Mouse (Mus musculus) lung, embryonic 14.5 days (tissue): ENCODE results near the gene Usp5. TPM values are rescaled to one million over a fixed set of nuclear protein-coding genes. Genes with fewer than 3 reads are reported as not detected.
A peak's percentile ranks its signal among the peaks of the same experiment; 100 is the strongest.

Experiments used
- ATAC-seq: fragments of 200-750 bp; cut with Nextera tagmentation; 2 replicates; pipeline ENCODE4 v1.8.0; 2017; ENCODE audit warnings: mild to moderate bottlenecking, moderate TSS enrichment, moderate library complexity; ENCODE audit not compliant: insufficient read depth
- DNase-seq: peaks from one replicate; pipeline ENCODE4 v3.0.0-alpha.2; 2015
- H3K27ac ChIP-seq: fragments of 300-500 bp; sonication (generic); 2 replicates; pipeline ENCODE4 v1.5.1; 2014; ENCODE audit warnings: low read depth, mild to moderate bottlenecking, moderate library complexity
- H3K27me3 ChIP-seq: fragments of 300-500 bp; sonication (generic); 2 replicates; pipeline ENCODE4 v1.6.1; 2014; ENCODE audit warnings: low read length, control low read depth; ENCODE audit not compliant: insufficient read depth
- H3K36me3 ChIP-seq: fragments of 300-500 bp; sonication (generic); 2 replicates; pipeline ENCODE4 v1.6.1; 2014; ENCODE audit warnings: control low read depth; ENCODE audit not compliant: insufficient read depth
- H3K4me1 ChIP-seq: fragments of 300-500 bp; sonication (generic); 2 replicates; pipeline ENCODE4 v1.6.1; 2014; ENCODE audit warnings: antibody characterized with exemption, control low read depth; ENCODE audit not compliant: insufficient read depth
- H3K4me2 ChIP-seq: fragments of 300-500 bp; sonication (generic); 2 replicates; pipeline ENCODE4 v1.6.1; 2014; ENCODE audit warnings: mild to moderate bottlenecking
- H3K4me3 ChIP-seq: fragments of 300-500 bp; sonication (generic); 2 replicates; pipeline ENCODE4 v1.5.1; 2014; ENCODE audit warnings: low read depth, low read length
- H3K9ac ChIP-seq: fragments of 300-500 bp; sonication (generic); 2 replicates; pipeline ENCODE4 v1.6.1; 2014
- H3K9me3 ChIP-seq: fragments of 300-500 bp; sonication (generic); 2 replicates; pipeline ENCODE4 v1.6.1; 2016; ENCODE audit warnings: low read depth, low read length, control low read depth
- CTCF ChIP-seq: IDR thresholded peaks from 2 replicates; pipeline ENCODE4 v1.5.1; 2016; ENCODE audit warnings: antibody characterized with exemption, low read depth
- WGBS: fragments of 180-500 bp; shearing (Covaris S2); extraction: QIAGEN DNeasy Blood & Tissue Kit; methylation state at CpG from one replicate; pipeline ENCODE4 v1.1.7; 2014; 5-methylcytosine and 5-hydroxymethylcytosine counted together
- polyA plus RNA-seq: library from polyadenylated mRNA; unstranded; fragments of >200 nt; fragmentation: Nextera tagmentation; extraction: Ambion mirVana; gene quantifications from 2 replicates; pipeline ENCODE4 v1.2.1, GENCODE M21; 2014

The Usp5 gene
- polyA plus RNA-seq, 1 experiment from 2014 or later, result 143 TPM

DNA sequence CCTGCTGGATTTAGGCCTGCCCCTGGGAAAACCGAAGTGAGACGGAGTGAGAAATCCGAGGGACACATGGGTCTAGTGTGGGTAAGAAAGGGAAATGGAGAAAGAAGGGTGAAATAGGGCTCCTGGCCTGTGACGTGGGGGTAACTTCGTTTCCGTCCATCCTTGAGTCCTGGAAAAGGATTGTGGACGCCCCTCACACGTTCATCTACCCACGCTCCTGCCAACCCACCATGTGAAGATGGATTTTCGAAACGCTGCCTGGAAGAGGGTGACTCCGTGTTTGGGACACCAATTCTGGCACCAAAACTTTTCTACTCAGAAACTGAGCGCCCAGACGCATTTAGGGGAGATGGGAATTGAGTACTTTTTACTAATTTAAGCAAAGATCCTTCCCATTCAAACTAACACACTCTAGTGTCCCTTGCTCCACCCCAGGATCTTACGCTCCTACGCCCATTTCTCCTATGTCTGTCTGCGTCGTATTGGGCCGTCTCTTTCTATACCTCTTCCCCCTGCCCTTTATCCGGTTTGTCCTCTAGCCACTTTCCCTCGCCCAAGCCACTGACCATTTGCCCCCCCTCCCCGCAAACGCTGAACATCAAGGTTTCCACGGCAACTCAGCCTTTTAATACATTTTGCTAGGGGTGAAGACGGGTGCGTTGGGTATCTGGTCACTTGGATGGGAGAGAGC is 28.7 kb upstream of the Usp5 start:
- TF ChIP-seq CTCF, result no peak
- DNase-seq (peak; percentile 19), ATAC-seq (0 out of 2 replicates have a peak, but pooled peaks have one; percentile 1)
- peak overlapping the region; percentile 92 for H3K9ac ChIP-seq
- peaks cover 12% of the 10 kb centered on the region for H3K36me3 ChIP-seq
- 19% methylated on average over 26 of the region's 26 CpGs for WGBS
- H3K4me1 ChIP-seq, result 0 out of 2 replicates have a peak, but pooled peaks cover 9% of the 10 kb centered on the region
- H3K4me3 ChIP-seq, result peak overlapping the region; percentile 77
- H3K4me2 ChIP-seq, result peak overlapping the region; percentile 87
- peaks cover 19% of the 10 kb centered on the region; the same call in 1 of the 2 replicates for H3K27me3 ChIP-seq
- peak overlapping the region; percentile 97 for H3K27ac ChIP-seq
- H3K9me3 ChIP-seq, result no peaks in the 10 kb centered on the region

DNA sequence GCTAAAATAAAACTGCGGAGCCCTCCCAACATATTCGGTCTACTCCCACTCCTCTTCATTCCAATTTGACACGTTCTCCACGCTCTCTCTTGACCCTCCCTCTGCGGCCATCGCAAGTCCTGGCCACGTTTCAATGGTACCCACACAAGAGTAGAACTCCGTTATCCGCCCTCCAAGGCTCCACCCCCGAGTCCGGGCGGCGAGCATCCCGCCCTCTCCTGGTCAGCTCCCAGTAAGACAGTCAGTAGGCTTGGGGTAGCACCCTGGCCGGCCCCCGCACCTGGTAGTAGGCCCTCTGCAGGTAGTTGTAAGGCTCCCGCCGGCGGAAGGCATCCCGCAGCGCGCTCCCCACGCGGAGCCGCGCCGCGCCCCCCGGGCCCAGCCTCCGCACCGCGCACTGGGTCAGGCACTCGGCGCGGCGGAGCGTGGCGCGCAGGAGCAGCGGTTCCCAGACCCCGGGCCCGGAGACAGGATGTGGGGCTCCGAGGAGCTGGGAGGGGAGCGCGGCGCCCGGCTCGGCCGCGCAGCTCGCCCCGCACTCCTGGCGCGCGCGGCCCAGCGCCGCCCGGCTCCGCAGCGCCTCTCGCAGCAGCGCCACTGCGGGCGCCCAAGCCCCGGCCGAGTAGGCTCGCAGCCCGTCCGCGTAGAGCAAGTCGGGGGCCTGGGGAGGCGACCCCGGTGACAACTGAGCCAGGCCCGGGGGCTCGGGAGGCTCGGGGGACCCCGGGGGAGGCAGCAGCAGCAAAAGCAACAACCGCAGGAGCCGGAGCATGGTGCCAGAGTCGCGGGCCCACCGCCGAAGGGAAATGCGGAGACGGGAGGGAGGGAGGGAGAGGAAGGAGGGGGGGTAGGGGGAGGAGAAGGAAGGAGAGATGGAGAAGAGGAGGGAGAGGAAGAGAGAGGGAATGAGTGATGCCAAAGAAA is 27.9 kb upstream of the Usp5 start, which contains the start of gene P3h3:
Gene P3h3 (minus strand): TSS at position 837 of the 924 bp plus-strand sequence.
- Histone ChIP-seq H3K4me1 (0 out of 2 replicates have a peak, but pooled peaks cover 9% of the 10 kb centered on the region), H3K27ac (peak within 1 kb of the TSS; percentile 97), H3K4me3 (peak within 1 kb of the TSS; percentile 77), H3K9me3 (no peaks in the 10 kb centered on the region), H3K4me2 (peak within 1 kb of the TSS; percentile 87), H3K9ac (peak within 1 kb of the TSS; percentile 92), H3K36me3 (peaks cover 16% of the 10 kb centered on the region), H3K27me3 (peaks cover 13% of the 10 kb centered on the region; the same call in 1 of the 2 replicates)
- ATAC-seq, result peak; percentile 86
- DNase-seq, result peak; percentile 93
- WGBS, result under 1% methylated on average over 82 of the region's 86 CpGs
- TF ChIP-seq CTCF, result peak; percentile 78

DNA sequence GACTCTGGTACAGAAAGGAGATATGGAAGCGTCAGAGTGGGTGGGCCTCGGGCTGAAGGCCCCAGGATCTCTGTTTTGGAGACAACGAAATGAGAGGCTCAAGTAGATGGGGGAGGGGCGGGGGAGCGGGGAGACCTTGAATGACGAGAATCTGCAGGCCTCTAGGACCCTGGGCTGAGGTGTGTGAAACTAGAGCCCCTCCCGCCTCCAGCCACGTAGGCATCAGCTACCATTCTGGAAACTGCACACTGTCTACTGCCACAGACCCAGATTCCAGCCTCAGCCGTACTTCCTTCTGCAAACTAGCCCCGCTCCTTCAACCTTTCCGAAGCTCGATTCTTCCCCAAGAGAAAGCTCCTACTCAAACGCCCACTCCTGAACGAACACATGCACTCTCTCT is 27.0 kb upstream of the Usp5 start:
- H3K9ac ChIP-seq, result peak overlapping the region; percentile 92
- 9% methylated on average over 14 of the region's 14 CpGs for WGBS
- DNase-seq (peak; percentile 56), ATAC-seq (peak; percentile 57)
- H3K4me3 ChIP-seq, result peak overlapping the region; percentile 77
- 0 out of 2 replicates have a peak, but pooled peaks cover 9% of the 10 kb centered on the region for H3K4me1 ChIP-seq
- H3K27ac ChIP-seq, result peak overlapping the region; percentile 67; the same call in 1 of the 2 replicates
- peaks cover 19% of the 10 kb centered on the region for H3K36me3 ChIP-seq
- H3K9me3 ChIP-seq, result no peaks in the 10 kb centered on the region
- peak overlapping the region; percentile 87 for H3K4me2 ChIP-seq
- H3K27me3 ChIP-seq, result peaks cover 13% of the 10 kb centered on the region; the same call in 1 of the 2 replicates
- no peak for TF ChIP-seq CTCF

DNA sequence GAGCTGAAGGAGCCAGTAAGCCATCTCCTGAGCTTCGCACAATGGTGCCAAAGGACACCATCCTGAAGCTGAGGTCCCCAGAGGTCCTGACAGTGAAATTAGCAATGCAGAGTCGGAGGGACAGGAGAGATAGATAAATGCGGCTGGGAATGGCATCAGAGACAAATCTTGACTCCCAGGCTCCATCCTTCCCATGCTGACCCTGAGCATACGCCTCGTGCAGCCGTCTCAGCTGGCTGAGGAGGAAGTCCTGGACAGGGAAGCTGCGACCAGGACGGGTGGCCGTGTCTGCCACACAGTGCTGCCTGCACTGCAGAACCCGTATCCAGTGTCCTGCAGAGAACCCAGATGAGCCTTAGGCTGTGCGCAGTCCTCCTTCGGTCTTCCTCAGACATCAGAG is 25.4 kb upstream of the Usp5 start:
- Histone ChIP-seq H3K4me2 (no peak overlapping the region), H3K9ac (no peak overlapping the region), H3K4me1 (0 out of 2 replicates have a peak, but pooled peaks cover 6% of the 10 kb centered on the region), H3K9me3 (no peaks in the 10 kb centered on the region), H3K27ac (no peak overlapping the region), H3K27me3 (peaks cover 13% of the 10 kb centered on the region; the same call in 1 of the 2 replicates), H3K4me3 (no peak overlapping the region), H3K36me3 (peaks cover 26% of the 10 kb centered on the region)
- WGBS, result 61% methylated on average over 12 of the region's 12 CpGs
- TF ChIP-seq CTCF, result no peak
- ATAC-seq (no peak), DNase-seq (no peak)

DNA sequence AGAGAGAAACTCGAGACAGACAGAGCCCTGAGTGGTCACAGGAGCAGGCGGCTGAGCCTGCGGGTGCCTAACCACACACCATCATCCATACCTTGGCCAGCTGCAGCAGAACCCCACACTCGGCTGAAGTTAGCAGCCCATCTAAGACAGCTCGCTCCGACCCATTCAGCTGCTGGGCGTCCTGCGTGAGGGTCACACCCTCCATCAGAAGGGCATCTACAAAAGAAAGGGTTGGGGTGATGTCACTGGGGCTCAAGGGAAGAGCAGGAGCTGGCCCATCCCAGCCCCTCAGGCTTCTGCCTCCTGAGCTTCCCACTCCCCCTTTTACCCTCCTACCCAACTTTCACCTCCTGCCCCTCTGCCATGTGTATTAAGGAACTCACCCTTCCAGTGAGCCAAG is 21.3 kb upstream of the Usp5 start:
- Histone ChIP-seq H3K36me3 (peaks cover 35% of the 10 kb centered on the region), H3K27ac (no peak overlapping the region), H3K4me1 (no peaks in the 10 kb centered on the region), H3K4me3 (no peak overlapping the region), H3K4me2 (no peak overlapping the region), H3K9me3 (no peaks in the 10 kb centered on the region), H3K27me3 (no peaks in the 10 kb centered on the region), H3K9ac (no peak overlapping the region)
- TF ChIP-seq CTCF, result no peak
- no peak for DNase-seq
- WGBS, result 44% methylated on average over 8 of the region's 8 CpGs
- no peak for ATAC-seq

DNA sequence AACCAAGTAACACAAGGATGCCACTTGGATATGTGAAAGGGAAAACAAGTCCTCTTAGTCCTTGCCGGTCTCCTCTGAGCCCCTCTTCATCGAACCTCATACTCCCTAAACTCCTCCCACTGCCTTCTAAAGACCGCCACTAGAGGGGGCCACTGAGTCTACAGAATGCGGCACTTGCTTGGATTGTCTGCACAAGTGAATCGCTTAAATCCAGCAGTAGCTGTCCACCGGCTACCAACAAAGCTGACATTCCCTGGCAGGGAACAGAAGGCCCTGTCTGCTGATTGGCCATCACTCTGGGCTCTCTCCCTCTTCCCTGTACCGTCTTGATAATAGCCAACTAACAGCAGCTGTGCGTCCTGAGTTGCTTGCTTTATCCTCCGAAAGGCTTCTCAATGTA is 18.0 kb upstream of the Usp5 start:
- no peak overlapping the region for H3K4me2 ChIP-seq
- peaks cover 24% of the 10 kb centered on the region; the same call in 1 of the 2 replicates for H3K36me3 ChIP-seq
- no peaks in the 10 kb centered on the region for H3K4me1 ChIP-seq

More for the DNA sequence above, 18.0 kb upstream of the Usp5 start:
- H3K4me3 ChIP-seq, result no peak overlapping the region
- peak; percentile 89 for ATAC-seq
- 9% methylated on average over 9 of the region's 9 CpGs for WGBS
- H3K9me3 ChIP-seq, result no peaks in the 10 kb centered on the region
- no peaks in the 10 kb centered on the region for H3K27me3 ChIP-seq
- H3K9ac ChIP-seq, result no peak overlapping the region
- DNase-seq, result peak; percentile 97
- no peak overlapping the region for H3K27ac ChIP-seq
- peak; percentile 98 for TF ChIP-seq CTCF
